Mouse (Mus musculus) induced T-regulatory cell, adult 2 months (primary cell): ENCODE data around the gene Stx17.
A peak's percentile ranks its signal among the peaks of the same experiment; 100 is the strongest.

Experiments
- DNase-seq: peaks from one replicate; pipeline ENCODE4 v3.0.0-alpha.2; 2012; ENCODE audit warnings: low read depth

Gene Stx17

DNA sequence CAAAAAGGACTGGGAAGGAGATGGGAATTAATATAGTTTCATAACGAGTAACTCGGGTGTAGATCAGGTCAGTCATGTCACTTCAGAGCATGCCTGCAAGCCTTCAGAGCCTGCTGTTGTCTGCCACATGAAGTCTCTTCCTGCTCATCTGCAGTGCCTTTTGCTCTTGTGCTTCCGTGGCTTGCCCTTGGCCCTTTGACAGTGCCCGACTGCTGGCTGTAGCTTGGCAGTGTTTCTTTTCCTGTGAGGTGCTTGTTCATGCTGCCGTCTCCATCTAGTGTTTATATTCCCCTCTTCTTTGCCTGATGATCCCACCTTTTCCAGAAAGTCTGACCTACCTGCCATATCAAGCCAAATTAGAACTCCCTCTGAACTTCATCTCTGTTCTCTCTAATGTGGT lies 39.1 kb downstream of the Stx17 start:
- DNase-seq: no peak

DNA sequence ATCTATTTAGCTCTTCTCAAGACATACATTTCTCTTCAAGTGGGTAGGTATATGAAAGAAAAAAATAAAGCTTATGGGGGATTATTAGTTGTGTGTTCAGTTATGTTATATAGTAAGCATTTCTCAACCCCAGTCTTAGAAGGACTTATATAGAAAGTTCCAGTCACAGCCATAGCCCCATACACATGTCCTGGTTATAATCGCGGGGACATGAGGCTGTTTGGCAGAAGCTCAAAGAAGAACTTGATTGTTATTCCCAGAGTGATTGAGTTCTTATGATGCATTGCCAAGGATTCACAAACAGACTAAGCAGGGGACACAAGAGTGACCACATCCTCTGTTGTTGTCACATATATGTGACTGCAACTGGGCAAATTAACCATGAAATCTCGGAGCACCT lies 51.0 kb downstream of the Stx17 start:
- DNase-seq: no peak

DNA sequence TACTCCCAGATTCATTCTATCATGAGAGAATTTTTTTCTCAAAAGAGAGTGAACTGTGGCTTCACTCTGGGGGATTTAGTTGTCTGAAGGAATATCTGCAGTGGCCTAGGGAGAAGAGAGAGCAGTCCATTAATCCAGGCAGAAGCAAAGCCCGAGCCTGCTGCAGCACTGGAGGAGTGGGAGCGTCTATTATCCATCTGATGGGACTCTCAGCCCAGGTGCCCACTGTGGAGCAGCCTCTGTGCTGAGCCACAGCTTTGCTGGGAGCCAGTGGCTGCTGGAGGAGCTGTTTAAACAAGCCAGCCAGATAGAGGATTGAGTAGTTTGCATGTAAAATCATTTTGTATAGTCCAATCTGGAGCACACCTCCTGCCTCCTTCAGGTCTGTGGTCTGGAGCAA lies 56.2 kb downstream of the Stx17 start:
- no peak for DNase-seq

DNA sequence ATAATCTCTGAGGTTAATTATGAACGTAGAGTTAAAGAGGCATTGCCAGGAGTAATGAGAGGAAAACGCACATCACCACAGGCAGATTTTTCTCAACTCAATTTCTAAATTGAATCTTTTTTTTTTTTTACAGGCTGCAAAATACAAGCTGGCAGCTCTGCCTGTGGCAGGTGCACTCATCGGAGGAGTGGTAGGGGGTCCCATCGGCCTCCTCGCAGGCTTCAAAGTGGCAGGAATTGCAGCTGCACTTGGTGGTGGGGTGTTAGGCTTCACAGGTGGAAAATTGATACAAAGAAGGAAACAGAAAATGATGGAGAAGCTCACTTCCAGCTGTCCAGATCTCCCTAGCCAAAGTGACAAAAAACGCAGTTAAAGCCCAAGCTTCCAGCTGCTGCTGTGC lies 56.7 kb downstream of the Stx17 start:
- DNase-seq: no peak

DNA sequence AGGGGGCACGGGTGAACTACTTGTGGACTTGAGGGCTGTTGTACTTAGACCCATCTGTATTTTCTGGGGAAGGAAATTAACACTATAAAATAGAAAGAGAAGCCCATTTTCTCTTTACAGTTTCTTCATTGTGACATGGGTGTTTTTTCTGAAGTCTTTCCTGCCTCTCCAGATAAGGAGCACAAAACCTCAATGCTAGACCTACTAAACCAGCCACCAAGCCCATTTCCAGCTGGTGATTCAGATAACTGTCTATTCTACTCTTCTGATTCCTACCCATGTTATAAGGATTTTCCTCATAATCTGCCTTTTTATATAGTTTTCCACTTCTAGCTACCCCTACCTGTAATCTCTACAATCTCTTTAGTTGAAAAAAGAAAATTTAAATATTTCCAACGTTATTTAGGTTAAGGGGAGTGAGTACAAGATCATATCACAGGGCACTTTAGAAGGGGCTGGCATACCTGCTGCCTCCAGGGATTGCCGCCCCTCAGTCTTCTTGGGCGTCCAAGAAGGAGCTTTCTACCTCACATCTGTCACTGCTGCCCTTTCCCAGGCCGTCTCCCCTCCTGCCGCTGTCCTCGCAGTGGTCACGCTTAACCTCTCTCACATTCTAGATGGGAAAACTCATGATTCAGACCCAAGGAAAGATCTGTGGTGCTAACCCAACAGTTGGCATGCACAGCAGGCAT lies 57.5 kb downstream of the Stx17 start:
- no peak for DNase-seq

DNA sequence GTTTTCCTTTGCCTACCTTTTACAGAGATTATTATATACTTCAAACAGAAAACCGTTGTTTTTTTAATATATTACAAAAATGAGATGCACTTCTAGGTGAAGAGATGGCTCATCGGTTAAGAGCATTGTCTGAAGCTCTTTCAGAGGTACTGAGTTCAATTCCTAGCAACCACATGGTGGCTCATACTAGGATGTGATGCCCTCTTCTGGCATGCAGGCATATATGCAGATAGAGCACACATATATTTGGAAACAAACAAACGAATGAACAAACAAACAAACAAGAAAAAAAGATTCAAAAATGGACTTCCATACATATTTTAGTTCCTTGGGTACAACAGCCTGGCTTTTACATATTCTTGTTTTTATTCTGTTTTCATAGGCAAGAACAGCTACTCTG lies 73.2 kb downstream of the Stx17 start:
- DNase-seq: peak; percentile 20

DNA sequence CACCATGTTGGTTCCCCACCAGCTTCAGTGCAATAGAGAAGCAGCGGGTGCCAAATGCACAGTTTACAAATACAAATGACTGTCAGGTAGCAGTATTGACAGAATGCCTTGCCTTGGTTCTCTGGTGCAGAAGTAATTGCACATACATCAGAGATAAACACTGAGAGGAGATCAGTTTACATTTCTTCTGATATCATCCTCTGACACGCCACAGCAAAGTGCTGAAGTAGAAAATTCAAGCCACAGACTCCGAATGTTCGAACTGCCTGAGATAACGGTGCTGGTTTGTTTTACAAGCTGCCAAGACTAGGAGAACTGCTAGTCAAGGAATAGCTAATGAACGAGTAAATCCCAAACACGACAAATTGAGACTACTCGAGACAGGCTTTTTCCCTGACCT lies 73.7 kb downstream of the Stx17 start:
- no peak for DNase-seq

DNA sequence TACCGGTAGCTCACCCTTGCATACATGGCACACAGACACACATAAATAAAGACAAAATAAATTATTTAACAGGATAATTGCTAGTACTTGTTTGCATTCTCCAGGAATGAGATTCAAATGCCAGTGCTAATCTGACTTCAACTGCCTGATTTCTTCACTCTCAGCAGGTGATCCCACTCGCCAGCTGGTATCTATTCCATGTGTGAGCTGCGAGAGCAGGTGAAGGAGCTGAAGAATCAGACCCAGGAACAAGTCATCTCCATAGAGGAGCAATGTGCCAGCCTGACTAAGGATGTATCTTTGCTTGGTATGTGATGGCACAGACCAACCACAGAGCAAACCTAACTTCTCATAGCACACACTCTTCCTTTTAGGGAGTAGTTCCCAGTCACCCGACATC lies 78.8 kb downstream of the Stx17 start:
- no peak for DNase-seq

DNA sequence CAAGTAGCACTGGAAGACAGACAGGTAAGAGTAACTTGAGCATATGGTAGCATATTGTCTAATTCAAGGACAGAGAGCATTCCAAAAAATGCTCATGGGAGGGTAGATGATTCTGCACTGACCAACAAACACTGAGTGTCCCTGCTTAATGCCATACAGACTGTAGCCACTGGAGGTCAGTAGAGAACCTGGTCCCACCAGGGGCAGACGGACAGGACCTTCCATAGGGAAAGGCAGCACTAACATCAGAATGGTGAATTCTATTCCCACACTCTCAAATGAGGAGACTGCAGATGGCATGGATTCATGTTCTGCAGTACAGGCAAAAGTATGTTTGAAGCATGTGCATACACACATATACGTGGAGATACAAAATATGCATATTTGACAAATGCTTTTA lies 100.5 kb downstream of the Stx17 start:
- peak; percentile 56 for DNase-seq

DNA sequence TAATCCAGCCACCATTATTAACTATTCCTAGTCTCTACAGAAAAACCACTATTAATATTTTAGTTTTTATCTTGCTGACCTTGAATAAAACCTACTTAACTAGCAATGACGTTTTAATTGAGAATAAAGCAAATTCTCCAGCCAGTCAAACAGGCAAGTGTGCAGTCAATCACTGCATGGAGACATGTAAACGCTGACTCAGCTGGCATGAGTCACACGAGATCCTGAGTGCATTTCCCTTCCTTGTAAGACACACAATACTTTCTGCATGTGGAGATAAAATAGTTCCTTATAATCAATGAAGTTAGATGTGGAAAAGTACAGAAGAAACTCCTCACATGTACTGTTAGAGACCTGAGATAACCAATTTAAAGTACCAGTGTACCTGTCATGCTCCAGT lies 100.9 kb downstream of the Stx17 start:
- DNase-seq: no peak

DNA sequence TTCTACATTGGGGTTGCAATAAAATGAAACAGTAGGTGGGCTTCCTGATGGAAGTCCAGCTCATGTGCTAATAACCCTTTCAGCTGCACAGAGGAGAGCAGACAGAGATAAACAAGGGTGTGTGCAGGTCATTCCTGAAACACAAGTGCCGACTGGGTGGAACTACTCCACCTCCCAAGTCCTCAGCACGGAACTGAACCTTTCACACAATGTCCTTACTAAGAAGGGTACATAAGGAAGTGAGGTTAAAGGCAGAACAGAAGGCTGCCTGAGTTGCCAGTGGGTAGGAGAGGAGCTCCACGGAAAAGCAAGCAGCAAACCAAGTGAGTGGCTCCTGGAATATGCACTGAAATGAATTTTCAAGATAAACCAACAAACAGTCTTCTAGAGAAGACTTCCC lies 102.1 kb downstream of the Stx17 start:
- DNase-seq: no peak
